Mouse (Mus musculus) midbrain, embryonic 13.5 days (tissue): ENCODE data around the gene Atg4a-ps. TPM values are rescaled to one million over a fixed set of nuclear protein-coding genes. Genes with fewer than 3 reads are reported as not detected.

ENCODE experiments used
- ATAC-seq: fragments of 200-750 bp; cut with Nextera tagmentation; 2 replicates; pipeline ENCODE4 v1.8.0; 2017; ENCODE audit warnings: mild to moderate bottlenecking, moderate TSS enrichment, moderate library complexity
- H3K27ac ChIP-seq: fragments of 300-500 bp; sonication (generic); 2 replicates; pipeline ENCODE4 v1.5.1; 2015; ENCODE audit warnings: inconsistent platforms, mild to moderate bottlenecking, moderate library complexity
- H3K27me3 ChIP-seq: fragments of 300-500 bp; sonication (generic); 2 replicates; pipeline ENCODE4 v1.6.1; 2015; ENCODE audit warnings: mild to moderate bottlenecking, inconsistent platforms
- H3K36me3 ChIP-seq: fragments of 300-500 bp; sonication (generic); 2 replicates; pipeline ENCODE4 v1.6.1; 2015; ENCODE audit warnings: mild to moderate bottlenecking, inconsistent platforms
- H3K4me1 ChIP-seq: fragments of 300-500 bp; sonication (generic); replicated peaks from 2 replicates; pipeline ENCODE4 v1.6.1; 2015; ENCODE audit warnings: inconsistent platforms
- H3K4me2 ChIP-seq: fragments of 300-500 bp; sonication (generic); replicated peaks from 2 replicates; pipeline ENCODE4 v1.6.1; 2015; ENCODE audit warnings: moderate library complexity, mild to moderate bottlenecking, inconsistent platforms
- H3K4me3 ChIP-seq: fragments of 300-500 bp; sonication (generic); replicated peaks from 2 replicates; pipeline ENCODE4 v1.5.1; 2015; ENCODE audit warnings: mild to moderate bottlenecking, inconsistent platforms
- H3K9ac ChIP-seq: fragments of 300-500 bp; sonication (generic); replicated peaks from 2 replicates; pipeline ENCODE4 v1.6.1; 2015; ENCODE audit warnings: mild to moderate bottlenecking, inconsistent platforms
- H3K9me3 ChIP-seq: fragments of 300-500 bp; sonication (generic); 2 replicates; pipeline ENCODE4 v1.6.1; 2016; ENCODE audit warnings: mild to moderate bottlenecking, inconsistent platforms
- WGBS: fragments of 180-500 bp; shearing (Covaris S2); methylation state at CpG from one replicate; pipeline ENCODE4 v1.1.7; 2015; 5-methylcytosine and 5-hydroxymethylcytosine counted together
- microRNA-seq: library from miRNA; unstranded; fragments of <30 nt; microRNA quantifications from one replicate; pipeline ENCODE4, GENCODE M21; 2016
- polyA plus RNA-seq: library from polyadenylated mRNA; unstranded; fragments of >200 nt; fragmentation: Nextera tagmentation; extraction: Ambion mirVana; gene quantifications from 2 replicates; pipeline ENCODE4 v1.2.1, GENCODE M21; 2015

Gene Atg4a-ps
- polyA plus RNA-seq, 1 experiment from 2014 or later: 0.13 TPM

- Histone ChIP-seq H3K27me3 (no peaks in the 10 kb centered on the region), H3K36me3 (no peaks in the 10 kb centered on the region), H3K4me1 (peaks cover 6% of the 10 kb centered on the region; the same call in 1 of the 2 replicates), H3K9ac (no peak overlapping the region), H3K9me3 (no peaks in the 10 kb centered on the region), H3K27ac (no peak overlapping the region), H3K4me3 (no peak overlapping the region), H3K4me2 (no peak overlapping the region)
- WGBS: 46% methylated on average over 7 of the region's 7 CpGs
- ATAC-seq: no peak
Observed at GRCm38 (mm10) chr3:103601011-103601410, 44.9 kb downstream of the Atg4a-ps start.

- H3K27me3 ChIP-seq: no peaks in the 10 kb centered on the region
- ATAC-seq: no peak
- no peak overlapping the region for H3K27ac ChIP-seq
- 73% methylated on average over 4 of the region's 4 CpGs for WGBS
- H3K4me1 ChIP-seq: peaks cover 6% of the 10 kb centered on the region; the same call in 1 of the 2 replicates
- H3K4me3 ChIP-seq: no peak overlapping the region
- H3K36me3 ChIP-seq: no peaks in the 10 kb centered on the region
- no peak overlapping the region for H3K4me2 ChIP-seq
- no peak overlapping the region for H3K9ac ChIP-seq
- no peaks in the 10 kb centered on the region for H3K9me3 ChIP-seq
Observed at GRCm38 (mm10) chr3:103597586-103597985, 48.3 kb downstream of the Atg4a-ps start.

DNA sequence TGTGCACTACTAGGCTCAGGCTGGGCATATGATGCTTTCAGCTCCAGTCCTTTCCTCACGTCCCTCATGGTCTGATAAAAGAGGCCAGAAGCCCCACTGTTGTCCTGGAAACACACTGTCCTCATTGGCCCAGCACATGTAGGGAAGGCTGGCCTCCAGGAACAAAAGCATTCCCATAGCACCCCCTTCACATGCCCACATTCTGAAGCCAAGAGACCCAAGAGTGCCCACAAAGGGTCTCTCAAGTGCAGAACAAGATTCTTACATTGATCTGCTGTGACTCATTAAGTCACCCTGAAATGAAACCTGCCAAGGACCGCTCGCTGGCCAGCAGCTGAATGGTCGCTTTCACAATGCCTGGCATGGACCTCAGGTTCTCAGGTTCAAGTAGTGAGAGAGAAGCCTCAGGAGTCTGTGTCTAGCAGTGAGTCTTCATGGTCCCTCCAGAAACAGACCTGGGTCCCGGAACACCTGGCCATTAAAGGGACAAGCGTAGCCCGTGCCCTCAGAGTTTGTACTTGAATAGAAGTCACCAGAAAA, 50.5 kb downstream of the Atg4a-ps start:
- Histone ChIP-seq H3K4me3 (no peak overlapping the region), H3K4me2 (no peak overlapping the region), H3K4me1 (peaks cover 6% of the 10 kb centered on the region; the same call in 1 of the 2 replicates), H3K27me3 (no peaks in the 10 kb centered on the region), H3K27ac (no peak overlapping the region), H3K9me3 (no peaks in the 10 kb centered on the region), H3K9ac (no peak overlapping the region), H3K36me3 (no peaks in the 10 kb centered on the region)
- no peak for ATAC-seq
- WGBS: 75% methylated on average over 7 of the region's 7 CpGs

Small RNA genes within 50 kb of the gene (microRNA-seq; reads per million reads assigned to microRNA genes)
- gene Gm25325: not detected

Other genes with a start within 250 kb of the Atg4a-ps start
- gene Syt6, start 70.8 kb downstream of the Atg4a-ps start, polyA plus RNA-seq: 10.4 and 11.9 TPM in 2 replicates
- 3.3 TPM in 2 replicates for gene Olfml3, start 91.9 kb upstream of the Atg4a-ps start, polyA plus RNA-seq
- gene Gm10964, start 93.3 kb upstream of the Atg4a-ps start, polyA plus RNA-seq: not detected in 2 replicates
- 13.2 and 14.5 TPM in 2 replicates for gene Hipk1, start 145.5 kb upstream of the Atg4a-ps start, polyA plus RNA-seq
- gene Dclre1b, start 163.4 kb upstream of the Atg4a-ps start, polyA plus RNA-seq: 23.7 and 30.0 TPM in 2 replicates
- gene Ap4b1, start 163.5 kb upstream of the Atg4a-ps start, polyA plus RNA-seq: 24.1 and 25.0 TPM in 2 replicates
- gene Gm43064, start 163.5 kb upstream of the Atg4a-ps start, polyA plus RNA-seq: 0.46 TPM in 1 of 2 replicates, not detected in the other
- 0.08 and 0.63 TPM in 2 replicates for gene Bcl2l15, start 186.5 kb upstream of the Atg4a-ps start, polyA plus RNA-seq
- gene Ptpn22, start 213.7 kb upstream of the Atg4a-ps start, polyA plus RNA-seq: 0.24 and 0.49 TPM in 2 replicates